Mouse (Mus musculus) E14TG2a.4 (cell line): Measurements from ENCODE around the gene Fmnl2.

Experiments
- H3K27me3 ChIP-seq: 2 replicates; pipeline ENCODE4 v1.6.1; 2014; ENCODE audit warnings: low read length, control low read depth; ENCODE audit not compliant: insufficient read depth
- H3K36me3 ChIP-seq: 2 replicates; pipeline ENCODE4 v1.6.1; 2014; ENCODE audit warnings: low read length, control low read depth; ENCODE audit not compliant: insufficient read depth
- H3K4me1 ChIP-seq: replicated peaks from 2 replicates; pipeline ENCODE4 v1.6.1; 2014; ENCODE audit warnings: low read depth, low read length, control low read depth
- H3K4me3 ChIP-seq: replicated peaks from 2 replicates; pipeline ENCODE4 v1.5.1; 2014; ENCODE audit warnings: mild to moderate bottlenecking, low read length
- H3K9me3 ChIP-seq: 2 replicates; pipeline ENCODE4 v1.6.1; 2014; ENCODE audit warnings: low read length, control low read depth
- CTCF ChIP-seq: conservative IDR thresholded peaks from 2 replicates; pipeline ENCODE4 v1.5.1; 2014; ENCODE audit warnings: low read length
- NANOG ChIP-seq: IDR thresholded peaks from 2 replicates; pipeline ENCODE4 v1.6.1; 2014; ENCODE audit warnings: borderline replicate concordance, low read length, mixed read lengths
- POU5F1 ChIP-seq: IDR thresholded peaks from 2 replicates; pipeline ENCODE4 v1.6.1; 2014; ENCODE audit warnings: low read length, borderline replicate concordance

Gene Fmnl2

GRCm38 (mm10) chr2:52948406-52948805 is 90.7 kb downstream of the Fmnl2 start:
- no peaks in the 10 kb centered on the region for H3K36me3 ChIP-seq

GRCm38 (mm10) chr2:52949556-52949955 is 91.9 kb downstream of the Fmnl2 start:
- TF ChIP-seq CTCF = peak; percentile 62
- TF ChIP-seq POU5F1 = no peak
- TF ChIP-seq NANOG = no peak

More at GRCm38 (mm10) chr2:52948406-52948805, 90.7 kb downstream of the Fmnl2 start:
- H3K27me3 ChIP-seq = no peaks in the 10 kb centered on the region
- H3K4me3 ChIP-seq = no peak overlapping the region
- TF ChIP-seq POU5F1 = no peak
- TF ChIP-seq NANOG = no peak
- TF ChIP-seq CTCF = peak; percentile 41
- H3K4me1 ChIP-seq = peaks cover 64% of the 10 kb centered on the region
- no peaks in the 10 kb centered on the region for H3K9me3 ChIP-seq

GRCm38 (mm10) chr2:52950226-52950625 is 92.6 kb downstream of the Fmnl2 start:
- no peaks in the 10 kb centered on the region for H3K27me3 ChIP-seq
- H3K4me1 ChIP-seq = peaks cover 62% of the 10 kb centered on the region
- no peaks in the 10 kb centered on the region for H3K36me3 ChIP-seq
- TF ChIP-seq POU5F1 = no peak
- TF ChIP-seq NANOG = no peak
- H3K4me3 ChIP-seq = no peak overlapping the region
- H3K9me3 ChIP-seq = peaks cover 6% of the 10 kb centered on the region; the same call in 1 of the 2 replicates

More at GRCm38 (mm10) chr2:52949556-52949955, 91.9 kb downstream of the Fmnl2 start:
- Histone ChIP-seq H3K36me3 (no peaks in the 10 kb centered on the region), H3K4me3 (no peak overlapping the region), H3K9me3 (peaks cover 3% of the 10 kb centered on the region; the same call in 1 of the 2 replicates), H3K27me3 (no peaks in the 10 kb centered on the region), H3K4me1 (peaks cover 60% of the 10 kb centered on the region)

- Histone ChIP-seq H3K4me3 (no peak overlapping the region), H3K27me3 (no peaks in the 10 kb centered on the region), H3K4me1 (peaks cover 59% of the 10 kb centered on the region), H3K36me3 (no peaks in the 10 kb centered on the region), H3K9me3 (peaks cover 6% of the 10 kb centered on the region; the same call in 1 of the 2 replicates)
- TF ChIP-seq CTCF = no peak
- TF ChIP-seq NANOG = no peak
- TF ChIP-seq POU5F1 = no peak
Measured at GRCm38 (mm10) chr2:52952202-52952730, 94.6 kb downstream of the Fmnl2 start.

GRCm38 (mm10) chr2:52955090-52955489 is 97.4 kb downstream of the Fmnl2 start:
- TF ChIP-seq CTCF = no peak
- TF ChIP-seq NANOG = no peak
- H3K4me1 ChIP-seq = peaks cover 84% of the 10 kb centered on the region
- peaks cover 6% of the 10 kb centered on the region; the same call in 1 of the 2 replicates for H3K9me3 ChIP-seq
- H3K27me3 ChIP-seq = no peaks in the 10 kb centered on the region
- H3K36me3 ChIP-seq = no peaks in the 10 kb centered on the region
- no peak overlapping the region for H3K4me3 ChIP-seq

- TF ChIP-seq NANOG (no peak), POU5F1 (no peak), CTCF (no peak)
- Histone ChIP-seq H3K27me3 (no peaks in the 10 kb centered on the region), H3K4me3 (no peak overlapping the region)
Measured at GRCm38 (mm10) chr2:52955831-52956230, 98.2 kb downstream of the Fmnl2 start.

GRCm38 (mm10) chr2:52957771-52958534 is 100.3 kb downstream of the Fmnl2 start:
- Histone ChIP-seq H3K36me3 (no peaks in the 10 kb centered on the region), H3K27me3 (no peaks in the 10 kb centered on the region), H3K4me1 (peaks cover 86% of the 10 kb centered on the region), H3K4me3 (peak overlapping the region; percentile 67), H3K9me3 (peaks cover 6% of the 10 kb centered on the region; the same call in 1 of the 2 replicates)
- TF ChIP-seq NANOG = no peak
- no peak for TF ChIP-seq CTCF
- TF ChIP-seq POU5F1 = no peak

More at GRCm38 (mm10) chr2:52955831-52956230, 98.2 kb downstream of the Fmnl2 start:
- peaks cover 6% of the 10 kb centered on the region; the same call in 1 of the 2 replicates for H3K9me3 ChIP-seq
- peaks cover 85% of the 10 kb centered on the region for H3K4me1 ChIP-seq
- no peaks in the 10 kb centered on the region for H3K36me3 ChIP-seq

- no peaks in the 10 kb centered on the region for H3K27me3 ChIP-seq
- no peak for TF ChIP-seq POU5F1
- TF ChIP-seq CTCF = no peak
- no peak for TF ChIP-seq NANOG
- peaks cover 86% of the 10 kb centered on the region for H3K4me1 ChIP-seq
- peak overlapping the region; percentile 67 for H3K4me3 ChIP-seq
- peaks cover 6% of the 10 kb centered on the region; the same call in 1 of the 2 replicates for H3K9me3 ChIP-seq
- H3K36me3 ChIP-seq = no peaks in the 10 kb centered on the region
Measured at GRCm38 (mm10) chr2:52958535-52959290, 101.1 kb downstream of the Fmnl2 start.
